Mouse (Mus musculus) mouse trophoblast stem cell (cell line): Measurements from ENCODE around the gene Tns1.

Experiments used
- in situ Hi-C, 2 experiments: fragments of 300-500 bp; cut with MseI, MboI; formaldehyde crosslinking; loops; 2 replicates in 1 of 2; 3 replicates in 1 of 2; pipeline ENCODE4 v1.15.1; 2025

The Tns1 gene

GRCm38 (mm10) chr1:73962049-73962448, 162.2 kb downstream of the Tns1 start:
- in situ Hi-C loops = no loop called here

GRCm38 (mm10) chr1:73959758-73960157, 164.5 kb downstream of the Tns1 start:
- in situ Hi-C loops = no loop called here

- in situ Hi-C loops = no loop called here
Measured at GRCm38 (mm10) chr1:73959344-73959743, 164.9 kb downstream of the Tns1 start.

GRCm38 (mm10) chr1:73958210-73958983, 165.9 kb downstream of the Tns1 start:
- in situ Hi-C loops = no loop called here

- in situ Hi-C loops = no loop called here
Measured at GRCm38 (mm10) chr1:73957428-73957827, 166.8 kb downstream of the Tns1 start.

- in situ Hi-C loops = no loop called here
Measured at GRCm38 (mm10) chr1:73956320-73956719, 167.9 kb downstream of the Tns1 start.

GRCm38 (mm10) chr1:73955259-73955842, 168.9 kb downstream of the Tns1 start:
- in situ Hi-C loops = no loop called here

- in situ Hi-C loops = no loop called here
Measured at GRCm38 (mm10) chr1:73954614-73955013, 169.6 kb downstream of the Tns1 start.

- in situ Hi-C loops = no loop called here
Measured at GRCm38 (mm10) chr1:73954015-73954408, 170.2 kb downstream of the Tns1 start.

GRCm38 (mm10) chr1:73953317-73954014, 170.8 kb downstream of the Tns1 start:
- in situ Hi-C loops = no loop called here

- in situ Hi-C loops = no loop called here
Measured at GRCm38 (mm10) chr1:73952598-73952997, 171.7 kb downstream of the Tns1 start.

- in situ Hi-C loops = no loop called here
Measured at GRCm38 (mm10) chr1:73951178-73951577, 173.1 kb downstream of the Tns1 start.

GRCm38 (mm10) chr1:73948757-73949156, 175.5 kb downstream of the Tns1 start:
- in situ Hi-C loops = no loop called here

- in situ Hi-C loops = no loop called here
Measured at GRCm38 (mm10) chr1:73947525-73948304, 176.5 kb downstream of the Tns1 start.

GRCm38 (mm10) chr1:73946701-73947100, 177.5 kb downstream of the Tns1 start:
- in situ Hi-C loops = no loop called here

- in situ Hi-C loops = no loop called here
Measured at GRCm38 (mm10) chr1:73944393-73944792, 179.9 kb downstream of the Tns1 start.

- in situ Hi-C loops = no loop called here
Measured at GRCm38 (mm10) chr1:73943667-73944289, 180.5 kb downstream of the Tns1 start.

- in situ Hi-C loops = no loop called here
Measured at GRCm38 (mm10) chr1:73943255-73943654, 181.0 kb downstream of the Tns1 start.

- in situ Hi-C loops = no loop called here
Measured at GRCm38 (mm10) chr1:73942243-73942642, 182.0 kb downstream of the Tns1 start.

GRCm38 (mm10) chr1:73941697-73942096, 182.6 kb downstream of the Tns1 start:
- in situ Hi-C loops = no loop called here

- in situ Hi-C loops = no loop called here
Measured at GRCm38 (mm10) chr1:73940491-73941204, 183.6 kb downstream of the Tns1 start.
